Mouse (Mus musculus): Measurements from ENCODE around the gene Spns3. TPM values are rescaled to one million over a fixed set of nuclear protein-coding genes. Genes with fewer than 3 reads are reported as not detected.

Spns3 gene
- polyA plus RNA-seq, 1 experiment from 2014 or later = not detected

- ATAC-seq (ENCODE audit: insufficient read depth) = no peak
- no peak overlapping the region for H3K4me2 ChIP-seq
- no peaks in the 10 kb centered on the region for H3K27me3 ChIP-seq (ENCODE audit: insufficient read depth, low read length)
- no peak for TF ChIP-seq CTCF (IDR thresholded peaks at IDR 0.05; ENCODE audit: low read depth)
- no peaks in the 10 kb centered on the region for H3K9me3 ChIP-seq (ENCODE audit: low read depth, low read length)
- no peaks in the 10 kb centered on the region for H3K4me1 ChIP-seq (ENCODE audit: insufficient read depth)
- no peak overlapping the region for H3K4me3 ChIP-seq (ENCODE audit: low read depth, low read length)
- no peak for DNase-seq
- no peak overlapping the region for H3K27ac ChIP-seq (ENCODE audit: low read depth)
- no peaks in the 10 kb centered on the region for H3K36me3 ChIP-seq (ENCODE audit: insufficient read depth)
- WGBS = 69% methylated on average over 5 of the region's 5 CpGs
- no peak overlapping the region for H3K9ac ChIP-seq
Measured at GRCm38 (mm10) chr11:72531144-72531543, 19.2 kb downstream of the Spns3 start.

GRCm38 (mm10) chr11:72526190-72526589 is 24.1 kb downstream of the Spns3 start:
- H3K36me3 ChIP-seq (ENCODE audit: insufficient read depth) = no peaks in the 10 kb centered on the region
- no peak overlapping the region for H3K27ac ChIP-seq (ENCODE audit: low read depth)
- 80% methylated on average over 4 of the region's 4 CpGs for WGBS
- H3K9ac ChIP-seq = no peak overlapping the region
- no peaks in the 10 kb centered on the region for H3K4me1 ChIP-seq (ENCODE audit: insufficient read depth)
- no peaks in the 10 kb centered on the region for H3K27me3 ChIP-seq (ENCODE audit: insufficient read depth, low read length)
- no peak for DNase-seq
- no peak overlapping the region for H3K4me2 ChIP-seq
- H3K9me3 ChIP-seq (ENCODE audit: low read depth, low read length) = no peaks in the 10 kb centered on the region
- no peak overlapping the region for H3K4me3 ChIP-seq (ENCODE audit: low read depth, low read length)
- TF ChIP-seq CTCF (IDR thresholded peaks at IDR 0.05; ENCODE audit: low read depth) = no peak
- no peak for ATAC-seq (ENCODE audit: insufficient read depth)

GRCm38 (mm10) chr11:72523711-72524110 is 26.6 kb downstream of the Spns3 start:
- no peak for ATAC-seq (ENCODE audit: insufficient read depth)
- H3K4me2 ChIP-seq = no peak overlapping the region
- whole genome bisulfite sequencing = 41% methylated on average over 4 of the region's 4 CpGs

GRCm38 (mm10) chr11:72522616-72523041 is 27.7 kb downstream of the Spns3 start:
- Histone ChIP-seq H3K36me3 (ENCODE audit: insufficient read depth) (no peaks in the 10 kb centered on the region), H3K4me3 (ENCODE audit: low read depth, low read length) (no peak overlapping the region), H3K27ac (ENCODE audit: low read depth) (no peak overlapping the region), H3K4me2 (no peak overlapping the region), H3K27me3 (ENCODE audit: insufficient read depth, low read length) (no peaks in the 10 kb centered on the region), H3K4me1 (ENCODE audit: insufficient read depth) (no peaks in the 10 kb centered on the region), H3K9me3 (ENCODE audit: low read depth, low read length) (no peaks in the 10 kb centered on the region), H3K9ac (no peak overlapping the region)
- ATAC-seq (ENCODE audit: insufficient read depth) (no peak), DNase-seq (peak; percentile 61)
- WGBS = 53% methylated on average over 5 of the region's 5 CpGs
- TF ChIP-seq CTCF (IDR thresholded peaks at IDR 0.05; ENCODE audit: low read depth) = no peak

More at GRCm38 (mm10) chr11:72523711-72524110, 26.6 kb downstream of the Spns3 start:
- no peak for TF ChIP-seq CTCF (IDR thresholded peaks at IDR 0.05; ENCODE audit: low read depth)
- Histone ChIP-seq H3K4me1 (ENCODE audit: insufficient read depth) (no peaks in the 10 kb centered on the region), H3K36me3 (ENCODE audit: insufficient read depth) (no peaks in the 10 kb centered on the region), H3K9me3 (ENCODE audit: low read depth, low read length) (no peaks in the 10 kb centered on the region), H3K27me3 (ENCODE audit: insufficient read depth, low read length) (no peaks in the 10 kb centered on the region), H3K9ac (no peak overlapping the region), H3K27ac (ENCODE audit: low read depth) (no peak overlapping the region), H3K4me3 (ENCODE audit: low read depth, low read length) (no peak overlapping the region)
- DNase-seq = no peak

GRCm38 (mm10) chr11:72521598-72522541 is 28.4 kb downstream of the Spns3 start:
- DNase-seq (no peak), ATAC-seq (ENCODE audit: insufficient read depth) (no peak)
- H3K9ac ChIP-seq = no peak overlapping the region
- H3K27ac ChIP-seq (ENCODE audit: low read depth) = no peak overlapping the region
- no peak for TF ChIP-seq CTCF (IDR thresholded peaks at IDR 0.05; ENCODE audit: low read depth)
- no peak overlapping the region for H3K4me2 ChIP-seq
- H3K36me3 ChIP-seq (ENCODE audit: insufficient read depth) = no peaks in the 10 kb centered on the region
- no peaks in the 10 kb centered on the region for H3K27me3 ChIP-seq (ENCODE audit: insufficient read depth, low read length)
- 77% methylated on average over 5 of the region's 5 CpGs for WGBS
- no peak overlapping the region for H3K4me3 ChIP-seq (ENCODE audit: low read depth, low read length)
- H3K9me3 ChIP-seq (ENCODE audit: low read depth, low read length) = no peaks in the 10 kb centered on the region
- no peaks in the 10 kb centered on the region for H3K4me1 ChIP-seq (ENCODE audit: insufficient read depth)

- DNase-seq = no peak
- Histone ChIP-seq H3K4me3 (ENCODE audit: low read depth, low read length) (no peak overlapping the region), H3K4me2 (no peak overlapping the region), H3K9ac (no peak overlapping the region), H3K27ac (ENCODE audit: low read depth) (no peak overlapping the region), H3K36me3 (ENCODE audit: insufficient read depth) (no peaks in the 10 kb centered on the region), H3K27me3 (ENCODE audit: insufficient read depth, low read length) (no peaks in the 10 kb centered on the region), H3K9me3 (ENCODE audit: low read depth, low read length) (no peaks in the 10 kb centered on the region), H3K4me1 (ENCODE audit: insufficient read depth) (no peaks in the 10 kb centered on the region)
- TF ChIP-seq CTCF (IDR thresholded peaks at IDR 0.05; ENCODE audit: low read depth) = no peak
- ATAC-seq (ENCODE audit: insufficient read depth) = no peak
- 50% methylated on average over 3 of the region's 3 CpGs for WGBS
Measured at GRCm38 (mm10) chr11:72519895-72520294, 30.4 kb downstream of the Spns3 start.

GRCm38 (mm10) chr11:72519189-72519588 is 31.1 kb downstream of the Spns3 start:
- WGBS = 63% methylated on average over 4 of the region's 4 CpGs
- Histone ChIP-seq H3K27ac (ENCODE audit: low read depth) (no peak overlapping the region), H3K36me3 (ENCODE audit: insufficient read depth) (no peaks in the 10 kb centered on the region), H3K4me3 (ENCODE audit: low read depth, low read length) (no peak overlapping the region), H3K4me2 (no peak overlapping the region), H3K4me1 (ENCODE audit: insufficient read depth) (no peaks in the 10 kb centered on the region), H3K9me3 (ENCODE audit: low read depth, low read length) (no peaks in the 10 kb centered on the region), H3K27me3 (ENCODE audit: insufficient read depth, low read length) (no peaks in the 10 kb centered on the region), H3K9ac (no peak overlapping the region)
- ATAC-seq (ENCODE audit: insufficient read depth) (no peak), DNase-seq (peak; percentile 5)
- TF ChIP-seq CTCF (IDR thresholded peaks at IDR 0.05; ENCODE audit: low read depth) = no peak
